Mouse (Mus musculus) bone marrow macrophage, adult 2 months (primary cell): ENCODE results near the gene Slc22a21.

ENCODE experiments used
- CTCF ChIP-seq: IDR thresholded peaks from 2 replicates; pipeline ENCODE4 v1.5.1; 2012; ENCODE audit warnings: low read depth, mild to moderate bottlenecking, low read length, moderate library complexity
- POLR2A ChIP-seq: IDR thresholded peaks from 2 replicates; pipeline ENCODE4 v1.6.1; 2012; ENCODE audit warnings: mild to moderate bottlenecking, low read depth, low read length, borderline replicate concordance

DNA sequence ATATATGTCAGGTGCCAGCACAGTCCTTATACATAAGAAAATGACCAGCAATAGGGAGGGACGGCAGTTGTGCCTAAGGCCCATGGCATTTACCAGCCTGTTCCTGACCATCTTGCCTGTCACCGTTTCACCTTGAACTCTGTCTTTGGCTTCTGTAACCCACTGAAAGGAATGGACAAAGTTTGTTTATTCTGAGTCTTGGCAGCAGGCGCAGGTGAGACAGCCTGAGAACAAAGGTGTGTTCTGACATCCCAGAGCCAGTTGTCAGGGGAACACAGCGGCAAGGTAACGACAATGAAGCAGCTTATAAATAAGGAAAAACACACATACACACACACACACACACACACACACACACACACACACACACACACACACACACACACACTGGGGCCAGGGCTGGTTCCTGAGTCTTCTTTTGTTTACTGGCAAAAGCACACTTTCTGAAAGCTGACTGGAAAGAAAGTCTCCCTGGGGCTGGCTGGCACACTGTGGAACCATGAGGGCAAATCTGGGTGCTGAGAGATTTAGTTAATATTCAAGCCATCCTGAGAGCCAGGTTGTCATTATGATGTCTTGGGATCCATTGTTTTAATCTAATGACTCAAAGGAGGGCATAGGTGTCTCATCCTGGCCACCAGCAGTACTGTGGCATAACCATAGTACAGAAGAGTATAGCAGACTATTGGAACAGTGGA, 41.4 kb upstream of the Slc22a21 start:
- TF ChIP-seq POLR2A (no peak), CTCF (no peak)
